Mouse (Mus musculus) lung, postnatal 0 days (tissue): ENCODE data around the gene Chil1.

Experiments
- CTCF ChIP-seq: IDR thresholded peaks from 2 replicates; pipeline ENCODE4 v1.5.1; 2016; ENCODE audit warnings: antibody characterized with exemption, mild to moderate bottlenecking
- EP300 ChIP-seq: IDR thresholded peaks from 2 replicates; pipeline ENCODE4 v1.6.1; 2016; ENCODE audit warnings: antibody characterized with exemption, mild to moderate bottlenecking, control low read depth

GRCm38 (mm10) chr1:134213405-134213804 is 31.4 kb downstream of the Chil1 start:
- no peak for TF ChIP-seq CTCF
- TF ChIP-seq EP300 = no peak
